Mouse (Mus musculus): ENCODE data around the gene Snx33.
A peak's percentile ranks its signal among the peaks of the same experiment; 100 is the strongest.
"Not testable (repeated sequence)": the region's sequence is repeated elsewhere in the genome, so short reads cannot be mapped to it uniquely, and the experiment has no call there.

Gene Snx33

DNA sequence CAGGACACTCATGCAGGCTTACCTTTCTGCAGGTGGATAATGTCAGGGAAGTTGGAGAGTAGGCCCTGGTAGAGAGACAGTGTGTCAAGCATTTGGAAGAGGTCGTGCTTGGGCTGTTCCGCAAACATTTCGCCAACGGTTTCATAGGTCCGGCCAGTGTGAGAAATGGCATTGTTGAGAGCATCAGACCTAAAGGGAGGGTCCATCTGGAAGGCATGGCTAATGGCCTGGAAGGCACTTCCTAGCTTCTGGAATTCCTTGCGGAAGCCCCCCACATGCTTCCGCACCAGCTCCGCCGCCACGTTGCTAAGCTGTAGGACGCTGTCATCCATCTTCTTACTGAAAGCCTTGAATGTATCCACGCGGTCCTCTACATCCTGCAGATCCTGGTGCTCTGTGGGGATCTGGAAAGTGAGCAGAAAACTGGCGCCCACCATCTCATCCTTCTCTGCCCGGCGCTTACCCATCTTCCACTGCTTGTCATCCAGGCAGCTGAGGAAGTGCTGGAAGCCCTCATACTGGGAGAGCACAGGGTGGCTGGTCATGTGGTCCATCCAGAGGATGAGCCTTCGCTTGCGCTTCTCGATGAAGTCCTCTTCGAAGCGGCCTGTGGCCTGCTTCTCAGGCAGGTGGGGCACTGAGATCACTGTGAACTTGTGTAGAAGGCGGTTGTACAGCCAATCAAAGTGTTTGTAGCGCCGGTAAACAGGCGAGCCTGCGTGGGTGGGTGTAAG is 2.7 kb downstream of the Snx33 start:
- no peak for DNase-seq (ENCODE audit: low read depth)

- DNase-seq (ENCODE audit: low read depth), result peak; percentile 89
Observed at GRCm38 (mm10) chr9:56924651-56925027, 3.5 kb downstream of the Snx33 start.

- DNase-seq (ENCODE audit: low read depth), result no peak
Observed at GRCm38 (mm10) chr9:56923841-56924650, 4.1 kb downstream of the Snx33 start.

DNA sequence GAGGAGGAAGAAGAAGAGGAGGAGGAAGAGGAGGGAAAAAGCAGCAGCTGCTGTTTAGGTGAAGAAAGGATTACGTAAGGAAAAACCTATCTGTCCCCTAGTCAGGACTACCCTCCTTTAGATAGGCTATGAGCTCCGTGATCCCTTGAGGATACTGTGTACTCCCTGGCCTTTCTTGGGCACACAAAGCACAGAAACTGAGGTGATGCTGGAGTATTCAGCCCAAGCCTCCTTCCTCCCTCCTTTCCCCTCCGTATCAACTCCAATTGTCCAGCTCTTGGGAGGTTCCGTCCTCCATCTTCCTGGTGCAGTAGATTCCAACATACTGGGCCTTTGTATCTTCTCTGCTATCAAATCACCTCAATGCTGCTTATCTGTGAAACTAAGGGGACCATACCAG is 5.4 kb downstream of the Snx33 start:
- no peak for DNase-seq (ENCODE audit: low read depth)

GRCm38 (mm10) chr9:56918466-56918865 is 9.7 kb downstream of the Snx33 start:
- DNase-seq (ENCODE audit: low read depth), result no peak

DNA sequence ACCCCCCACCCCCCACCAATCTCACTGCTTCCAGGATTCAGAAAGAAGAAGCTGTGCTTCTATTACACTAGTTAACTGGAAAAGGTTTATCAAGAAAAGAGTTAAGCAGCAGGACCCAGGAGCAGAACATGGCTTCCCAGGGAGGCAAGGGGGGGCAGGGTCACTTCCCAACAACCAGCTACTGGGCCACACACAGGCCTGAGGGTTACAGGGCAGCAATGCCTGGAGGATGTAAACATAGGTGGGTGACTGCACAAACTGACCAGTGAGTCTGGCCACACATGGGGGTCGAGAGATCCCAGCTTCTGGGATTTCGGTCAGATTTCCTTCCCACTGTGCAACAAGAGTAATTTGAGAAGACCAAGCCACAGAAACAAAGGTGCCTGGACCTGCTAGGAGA is 11.0 kb downstream of the Snx33 start:
- DNase-seq (ENCODE audit: low read depth), result no peak

- DNase-seq (ENCODE audit: low read depth), result no peak
Observed at GRCm38 (mm10) chr9:56915695-56916410, 12.3 kb downstream of the Snx33 start.

GRCm38 (mm10) chr9:56915116-56915515 is 13.1 kb downstream of the Snx33 start:
- DNase-seq (ENCODE audit: low read depth), result no peak

- peak; percentile 89 for DNase-seq (ENCODE audit: low read depth)
Observed at GRCm38 (mm10) chr9:56913991-56914390, 14.2 kb downstream of the Snx33 start.

DNA sequence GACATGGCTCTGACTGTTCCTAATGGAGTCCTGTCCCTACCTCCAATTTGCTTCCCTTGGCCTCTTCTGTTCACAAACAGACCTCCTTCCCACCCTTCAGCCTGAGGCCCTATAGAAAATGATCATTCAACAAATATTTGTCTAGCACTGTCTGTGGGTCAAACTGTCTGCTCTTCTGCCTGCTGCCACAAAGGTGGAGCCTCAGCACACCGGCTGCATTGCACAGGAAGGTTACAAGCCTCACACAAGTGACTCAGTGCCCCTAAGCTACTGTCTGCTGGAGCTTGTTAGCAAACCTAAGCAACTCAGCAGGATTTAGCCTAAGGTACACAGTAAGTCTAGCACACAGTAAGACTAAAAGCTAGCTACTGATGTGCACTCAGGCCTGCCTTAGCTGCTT is 17.2 kb downstream of the Snx33 start:
- DNase-seq (ENCODE audit: low read depth), result no peak

GRCm38 (mm10) chr9:56909991-56910390 is 18.2 kb downstream of the Snx33 start:
- not testable (repeated sequence) for DNase-seq (ENCODE audit: low read depth)

GRCm38 (mm10) chr9:56907549-56907948 is 20.6 kb downstream of the Snx33 start:
- DNase-seq (ENCODE audit: low read depth), result peak; percentile 80

DNA sequence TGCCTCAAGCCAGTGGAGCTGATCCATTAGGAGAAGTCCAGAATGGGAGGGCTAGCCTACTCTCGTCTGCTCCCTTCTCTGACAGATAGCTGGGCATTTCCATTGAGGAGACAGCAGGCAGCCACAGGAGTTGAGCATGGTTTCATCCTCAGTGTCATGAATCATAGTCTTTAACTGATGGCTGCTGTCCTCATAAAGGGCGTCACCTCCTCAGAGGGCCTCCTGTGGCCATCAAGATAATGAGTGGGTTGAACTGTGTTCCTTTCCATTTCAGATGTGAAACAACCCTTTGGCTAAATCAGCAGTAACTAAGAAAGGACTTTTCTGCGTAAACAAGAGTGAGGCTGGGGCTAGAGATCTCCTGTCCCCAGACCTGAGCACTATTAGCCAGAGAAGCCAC is 24.5 kb downstream of the Snx33 start:
- no peak for DNase-seq (ENCODE audit: low read depth)

- DNase-seq (ENCODE audit: low read depth), result no peak
Observed at GRCm38 (mm10) chr9:56901187-56901586, 27.0 kb downstream of the Snx33 start.

- no peak for DNase-seq (ENCODE audit: low read depth)
Observed at GRCm38 (mm10) chr9:56900571-56900970, 27.6 kb downstream of the Snx33 start.

GRCm38 (mm10) chr9:56900060-56900459 is 28.1 kb downstream of the Snx33 start:
- DNase-seq (ENCODE audit: low read depth), result no peak

GRCm38 (mm10) chr9:56899409-56899808 is 28.8 kb downstream of the Snx33 start:
- DNase-seq (ENCODE audit: low read depth), result no peak

DNA sequence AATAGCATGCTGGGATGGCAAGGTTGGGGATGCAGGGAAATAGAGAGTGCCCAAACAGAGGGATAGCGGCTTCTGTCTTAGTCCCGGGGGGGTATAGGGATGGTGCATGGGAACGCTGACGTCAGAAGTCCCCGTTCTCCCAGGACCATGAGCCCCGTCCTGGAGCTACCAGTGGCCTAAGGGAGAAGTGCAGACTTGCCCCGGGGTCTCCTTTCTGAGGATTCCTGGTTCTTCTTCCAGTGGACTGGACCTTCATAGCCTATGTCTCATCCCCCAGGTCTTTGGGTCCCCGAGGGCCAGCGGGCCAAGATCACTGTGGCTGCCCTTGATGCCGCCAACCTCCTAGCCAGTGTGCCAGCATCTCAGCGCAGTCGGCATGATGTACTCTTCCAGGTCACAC is 31.4 kb downstream of the Snx33 start:
- no peak for DNase-seq (ENCODE audit: low read depth)

GRCm38 (mm10) chr9:56894006-56894405 is 34.2 kb downstream of the Snx33 start:
- DNase-seq (ENCODE audit: low read depth), result peak; percentile 57

DNA sequence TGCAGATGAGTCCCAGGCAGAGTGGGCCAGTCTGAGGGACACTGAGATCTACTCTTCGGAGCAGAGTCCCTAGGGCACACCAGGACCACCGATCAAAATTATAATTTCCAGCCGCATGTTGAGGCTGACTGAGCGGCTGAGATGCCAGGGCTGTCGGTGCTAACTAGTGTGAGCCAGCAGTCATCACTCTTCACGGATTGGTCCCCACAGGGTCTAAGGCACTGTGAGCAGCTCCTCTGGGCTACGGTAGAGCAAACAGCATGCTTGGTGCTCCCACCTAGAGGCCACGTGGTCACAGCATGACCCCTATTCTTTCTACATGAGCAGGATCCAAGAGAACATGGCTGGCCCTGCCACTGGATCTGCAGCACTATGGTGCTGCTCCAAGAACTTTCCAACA is 34.9 kb downstream of the Snx33 start:
- DNase-seq (ENCODE audit: low read depth), result no peak

DNA sequence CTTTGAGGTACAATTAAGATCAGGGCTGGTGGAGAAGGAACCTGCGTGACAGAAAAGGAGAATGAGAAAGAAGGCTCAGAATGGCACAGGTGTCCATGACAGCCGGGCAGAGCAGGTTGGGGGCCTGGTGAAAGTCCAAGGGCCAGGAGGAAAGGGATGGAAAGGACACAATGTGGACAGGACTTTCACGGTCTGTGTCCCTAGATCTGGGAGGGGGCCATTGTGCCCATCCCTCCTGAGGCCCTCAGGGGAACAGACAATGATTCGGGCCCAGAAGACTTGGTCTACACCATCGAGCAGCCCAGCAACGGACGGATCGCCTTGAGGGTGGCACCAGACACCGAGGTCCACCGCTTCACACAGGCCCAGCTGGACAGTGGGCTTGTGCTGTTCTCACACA is 36.1 kb downstream of the Snx33 start:
- DNase-seq (ENCODE audit: low read depth), result no peak

- DNase-seq (ENCODE audit: low read depth), result peak; percentile 88
Observed at GRCm38 (mm10) chr9:56891517-56892011, 36.6 kb downstream of the Snx33 start.
